Mouse (Mus musculus): ENCODE results near the gene Mdc1.

- TF ChIP-seq CTCF (IDR thresholded peaks at IDR 0.05), result no peak
- no peak for TF ChIP-seq EP300 (IDR thresholded peaks at IDR 0.05)
Measured at GRCm38 (mm10) chr17:35859371-35859770, 18.1 kb downstream of the Mdc1 start.

Data from lung, postnatal 0 days (tissue).